Mouse (Mus musculus) c-Kit-positive CD71-negative TER-119-negative erythroid progenitor cells, embryonic 14.5 days (primary cell): ENCODE measurements around the gene Gm17654.
"Not testable (repeated sequence)": the region's sequence is repeated elsewhere in the genome, so short reads cannot be mapped to it uniquely, and the experiment has no call there.

Experiments
- DNase-seq: peaks from one replicate; pipeline ENCODE4 v3.0.0-alpha.2; 2013; ENCODE audit warnings: low read depth

The Gm17654 gene

DNA sequence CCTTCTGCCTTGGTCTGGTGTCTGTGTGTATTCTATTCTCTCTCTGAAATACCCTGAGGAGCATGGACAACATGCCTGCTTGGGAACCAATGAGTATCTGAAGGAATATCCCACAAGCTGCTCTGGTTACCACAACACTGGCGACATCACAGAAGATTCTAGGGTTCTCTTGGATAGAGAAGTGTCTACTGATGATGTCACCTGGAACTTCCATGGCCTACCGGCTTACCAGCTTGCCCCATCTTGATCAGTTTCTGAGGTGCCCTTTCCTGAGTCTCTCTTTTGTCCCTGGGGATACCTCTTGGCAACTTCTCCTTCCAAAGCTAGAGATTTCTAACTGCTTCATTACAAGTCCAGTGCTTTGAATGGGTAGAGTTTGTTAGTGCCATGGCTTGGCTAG lies at the start of gene Gm17654:
Gene Gm17654, minus strand, starts transcription at position 101 of the 400 bp plus-strand sequence.
- not testable (repeated sequence) for DNase-seq

DNA sequence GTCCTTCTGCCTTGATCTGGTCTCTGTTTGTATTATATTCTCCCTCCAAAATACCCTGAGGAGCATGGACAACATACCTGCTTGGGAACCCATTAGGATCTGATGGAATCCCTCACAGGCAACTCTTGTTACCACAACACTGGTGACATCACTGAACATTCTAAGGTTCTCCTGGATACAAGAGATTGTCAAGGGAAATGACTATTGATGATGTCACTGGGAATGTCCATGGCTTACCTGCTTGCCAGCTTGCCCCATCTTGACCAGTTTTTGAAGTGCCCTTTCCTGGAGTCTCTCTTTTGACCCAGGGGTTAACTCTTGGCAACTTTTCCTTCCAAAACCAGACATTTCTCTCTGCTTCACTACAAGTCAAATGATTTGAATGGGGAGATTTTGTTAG lies 29.0 kb upstream of the Gm17654 start, which contains the start of gene Gm10375:
Gene Gm10375, minus strand, starts transcription at position 101 of the 400 bp plus-strand sequence.
- DNase-seq: not testable (repeated sequence)

DNA sequence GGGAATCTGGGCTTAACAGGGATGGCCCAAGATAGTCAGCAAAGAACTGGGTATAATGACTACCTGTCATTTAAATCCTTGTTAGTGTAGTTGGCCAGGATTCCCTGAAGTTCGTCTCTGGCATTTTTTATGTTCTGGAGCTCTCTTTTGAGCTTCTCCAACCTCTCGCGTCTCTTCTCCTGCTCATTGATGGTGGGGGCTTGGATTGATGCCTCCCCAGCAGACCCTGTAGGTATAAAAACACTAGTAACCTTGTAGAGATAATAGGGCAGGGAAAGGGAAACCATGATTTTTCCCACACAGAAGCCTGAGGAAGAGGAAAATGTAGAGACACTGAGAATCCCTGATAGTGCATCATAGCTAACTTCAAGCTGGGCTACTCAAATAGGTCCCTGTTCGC lies 977 bp downstream of the Gm17654 start:
- DNase-seq: not testable (repeated sequence)

DNA sequence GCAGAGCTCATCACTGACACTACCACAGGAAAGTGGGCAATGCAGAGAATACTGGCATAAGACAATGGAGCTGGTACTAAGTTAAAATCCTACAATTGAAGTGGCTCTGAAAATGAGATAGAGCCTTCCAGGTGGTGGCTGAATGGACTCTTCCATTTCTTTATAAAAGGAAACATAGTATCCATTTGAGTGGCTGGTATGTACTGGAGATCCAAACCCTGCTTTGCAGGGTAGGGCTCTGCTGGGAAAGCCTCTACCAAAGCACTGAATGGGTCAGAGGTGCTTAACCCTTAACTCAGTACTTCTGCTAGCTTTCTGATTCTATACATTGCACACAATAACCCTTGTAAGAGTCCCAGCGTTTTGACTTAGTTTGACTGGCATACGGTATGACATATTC lies 26.7 kb downstream of the Gm17654 start:
- DNase-seq: not testable (repeated sequence)

DNA sequence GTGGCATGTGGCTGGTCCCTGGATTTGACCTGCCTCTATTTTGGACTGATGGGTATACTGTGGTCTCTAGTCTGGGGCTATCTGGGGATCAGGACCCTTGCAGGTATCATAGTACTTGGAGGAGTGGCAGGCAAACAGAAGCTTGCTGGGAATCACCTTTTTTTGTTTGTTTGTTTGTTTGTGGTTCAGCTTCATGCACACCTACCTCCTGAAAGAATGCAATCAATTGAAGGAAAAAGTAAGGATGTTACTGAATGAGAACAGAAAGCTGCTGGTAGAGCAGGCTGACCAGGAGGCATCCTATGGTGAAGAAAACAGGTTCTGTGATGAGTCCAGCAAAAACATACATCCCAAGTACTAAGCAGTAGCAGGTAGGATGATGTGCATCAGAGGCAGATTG lies 32.7 kb downstream of the Gm17654 start:
- not testable (repeated sequence) for DNase-seq

DNA sequence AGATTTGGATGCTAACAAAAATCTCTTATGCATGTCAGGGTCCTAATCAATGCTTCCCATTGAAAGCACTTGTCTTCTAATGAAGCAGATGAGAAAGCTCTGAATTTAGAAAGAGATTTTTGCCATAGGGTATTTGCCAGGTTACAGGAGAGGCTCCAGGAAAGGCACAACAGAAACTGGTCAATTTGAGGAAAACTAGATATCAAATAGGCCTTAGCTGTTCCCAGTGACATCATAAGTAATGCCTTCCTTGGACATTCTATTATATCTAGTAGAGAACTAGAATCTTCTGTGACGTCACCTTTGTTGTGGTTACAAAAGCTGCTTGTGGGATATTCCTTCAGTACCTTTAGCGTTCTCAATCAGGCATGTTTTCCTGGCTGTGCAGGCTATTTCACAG lies 35.7 kb downstream of the Gm17654 start, which contains the start of gene Gm5799:
Gene Gm5799, plus strand, starts transcription at position 301 of the 400 bp plus-strand sequence.
- DNase-seq: not testable (repeated sequence)

DNA sequence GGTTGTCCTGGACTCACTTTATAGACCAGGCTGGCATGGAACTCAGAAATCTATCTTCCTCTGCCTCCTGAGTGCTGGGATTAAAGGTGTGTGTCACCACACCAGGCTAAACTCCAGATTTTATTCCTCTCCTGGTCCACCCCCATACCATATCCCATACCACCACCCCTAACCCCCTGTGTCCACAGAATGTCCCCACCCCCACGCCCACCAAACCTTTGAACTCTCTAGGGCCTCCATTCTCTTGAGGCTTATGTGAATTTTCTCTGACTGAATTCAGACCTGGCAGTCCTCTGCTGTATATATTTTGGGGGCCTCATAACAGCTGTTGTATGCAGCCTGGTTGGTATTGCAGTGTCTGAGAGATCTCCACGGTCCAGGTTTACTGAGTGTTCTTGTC lies 40.8 kb downstream of the Gm17654 start:
- not testable (repeated sequence) for DNase-seq

DNA sequence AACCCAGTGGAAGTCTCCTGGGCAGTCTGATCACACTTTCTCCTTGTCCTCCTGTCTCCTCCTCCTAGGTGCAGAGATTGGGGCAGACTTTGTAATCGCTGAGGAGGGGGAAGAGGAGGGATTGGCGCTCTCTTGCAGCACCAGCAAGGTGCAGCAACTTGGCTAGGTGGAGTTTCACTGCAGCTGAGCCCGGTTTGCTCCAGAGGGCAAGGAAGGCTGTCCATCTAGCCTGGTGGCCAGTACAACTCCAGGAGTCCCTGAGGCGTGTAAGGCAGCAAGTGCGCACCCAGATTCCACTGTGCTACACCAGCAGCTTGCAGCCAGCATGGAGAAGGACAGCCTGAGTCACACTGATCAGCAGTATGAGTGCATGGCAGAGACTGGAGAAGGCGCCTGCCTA lies 46.6 kb downstream of the Gm17654 start:
- not testable (repeated sequence) for DNase-seq

DNA sequence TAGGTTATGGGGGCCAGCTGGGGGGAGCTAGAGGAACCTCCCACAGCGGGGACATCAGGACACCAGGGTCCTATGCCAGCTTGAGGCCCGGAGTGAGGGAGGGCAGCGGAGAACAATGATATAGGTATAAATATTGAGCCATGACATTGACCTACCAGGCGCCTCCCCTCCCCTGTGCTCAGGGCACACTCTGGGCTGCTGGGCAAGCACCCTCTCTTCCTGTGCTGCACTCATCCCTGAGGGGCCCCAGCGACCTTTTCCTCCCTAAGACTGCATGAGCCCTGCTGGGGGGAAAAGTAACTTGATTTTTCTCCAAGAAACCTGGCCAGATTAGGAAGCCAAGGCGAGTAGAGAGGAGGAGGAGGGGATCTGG lies 46.9 kb downstream of the Gm17654 start:
- DNase-seq: not testable (repeated sequence)

DNA sequence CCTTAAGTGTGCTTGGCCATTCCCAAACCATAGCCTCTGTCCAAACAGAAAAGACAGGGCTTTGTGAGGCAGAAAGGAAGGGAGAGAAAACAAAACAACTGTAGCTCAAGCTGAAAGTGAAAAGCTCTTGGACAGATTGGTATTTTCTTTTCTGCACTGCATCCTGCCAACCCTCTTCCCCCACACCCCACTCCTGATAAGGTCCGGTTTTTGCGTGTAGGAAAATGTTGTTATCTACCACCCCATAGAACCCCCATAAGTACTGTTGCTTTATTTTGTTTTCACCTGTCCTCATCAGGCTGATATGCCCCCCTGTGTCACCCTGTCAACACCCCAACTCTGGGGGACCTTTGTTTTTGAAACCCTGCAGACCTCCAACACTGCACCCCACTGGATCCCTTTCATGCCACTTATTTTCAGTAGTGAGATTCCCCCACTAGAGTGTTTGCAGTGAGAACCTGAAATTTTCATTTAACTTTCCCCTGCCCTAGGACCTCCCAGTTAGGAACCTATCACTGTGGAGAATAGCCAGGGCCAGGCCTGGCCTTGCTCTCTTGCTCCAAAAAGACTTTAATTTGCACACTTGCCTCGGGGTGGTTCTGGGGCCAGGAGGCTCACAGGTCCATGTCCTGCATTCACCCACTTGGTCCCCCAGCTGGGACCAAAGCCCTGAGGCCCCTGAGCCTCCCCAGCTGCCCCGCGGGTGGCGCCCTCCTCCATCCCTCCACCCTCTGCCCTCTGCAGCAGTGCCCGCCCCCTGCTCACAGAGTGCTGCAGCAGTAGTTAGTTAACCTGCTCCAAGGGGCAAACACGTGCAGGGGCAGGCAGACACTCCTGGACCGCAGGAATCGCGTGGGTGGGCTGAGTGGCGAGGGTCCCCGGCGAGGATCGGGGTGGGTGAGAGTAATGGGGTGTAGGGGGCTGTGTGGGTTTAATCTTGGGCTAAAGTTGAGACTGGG lies 47.6 kb downstream of the Gm17654 start:
- not testable (repeated sequence) for DNase-seq
